Mouse (Mus musculus) left cerebral cortex, postnatal 10 days (tissue): Measurements from ENCODE around the gene Nr1h2. TPM values are rescaled to one million over a fixed set of nuclear protein-coding genes. Genes with fewer than 3 reads are reported as not detected.

Experiments used
- DNase-seq, 2 experiments: peaks; one replicate each; pipeline ENCODE4 v3.0.0; 2021 to 2022; ENCODE audit warnings: low spot score in 2 of 2, mixed read lengths in 1 of 2; ENCODE audit errors: extremely low spot score in 1 of 2
- intact Hi-C: fragments of 180-260 bp; cut with DNase I; formaldehyde crosslinking; loops from one replicate; pipeline ENCODE4 v1.15.1; 2025
- total RNA-seq, 2 experiments: library from RNA; stranded (reverse); gene quantifications; 2 replicates each; pipeline ENCODE4 v1.2.3; 2021

The Nr1h2 gene
- total RNA-seq, 2 experiments from 2014 or later = 49.6 to 53.6 TPM

- DNase-seq = no peak
- intact Hi-C loops = no loop called here
These were observed 17.8 kb downstream of the Nr1h2 start for GRCm38 (mm10) chr7:44535657-44536589.

- no peak for DNase-seq
These were observed 18.9 kb downstream of the Nr1h2 start for GRCm38 (mm10) chr7:44534656-44535441.

GRCm38 (mm10) chr7:44534242-44534641 is 19.5 kb downstream of the Nr1h2 start:
- intact Hi-C loops = no loop called here

More at GRCm38 (mm10) chr7:44534656-44535441, 18.9 kb downstream of the Nr1h2 start:
- intact Hi-C loops = no loop called here

GRCm38 (mm10) chr7:44533746-44534045 is 20.1 kb downstream of the Nr1h2 start:
- DNase-seq = no peak
- intact Hi-C loops = no loop called here

More at GRCm38 (mm10) chr7:44534242-44534641, 19.5 kb downstream of the Nr1h2 start:
- DNase-seq = no peak

- intact Hi-C loops = no loop called here
- DNase-seq = no peak
These were observed 20.6 kb downstream of the Nr1h2 start for GRCm38 (mm10) chr7:44532918-44533745.

- DNase-seq = no peak
- intact Hi-C loops = no loop called here
These were observed 21.6 kb downstream of the Nr1h2 start, which contains the start of gene Spib for GRCm38 (mm10) chr7:44531946-44532732. Gene Spib (minus strand): TSS chr7:44532071.

GRCm38 (mm10) chr7:44531207-44531606 is 22.5 kb downstream of the Nr1h2 start:
- DNase-seq = peak in 1 of 2 experiments; percentile 20
- intact Hi-C loops = no loop called here

- intact Hi-C loops = no loop called here
- no peak for DNase-seq
These were observed 23.2 kb downstream of the Nr1h2 start for GRCm38 (mm10) chr7:44530507-44530906.

- DNase-seq = peak in 1 of 2 experiments; percentile 13
- intact Hi-C loops = loop anchor here (10.0 kb wide), 1 partner anchor 115 kb away; no protein-coding TSS in a partner anchor
These were observed 24.2 kb downstream of the Nr1h2 start for GRCm38 (mm10) chr7:44529518-44529917.

GRCm38 (mm10) chr7:44527483-44528398 is 26.0 kb downstream of the Nr1h2 start:
- peak; percentile 53 to 84 for DNase-seq
- intact Hi-C loops = loop anchor here (10.0 kb wide), 1 partner anchor 117 kb away; no protein-coding TSS in a partner anchor

GRCm38 (mm10) chr7:44526414-44527154 is 27.2 kb downstream of the Nr1h2 start:
- DNase-seq = no peak
- intact Hi-C loops = loop anchor here (10.0 kb wide), 1 partner anchor 118 kb away; no protein-coding TSS in a partner anchor

- intact Hi-C loops = loop anchor here (10.0 kb wide), 1 partner anchor 120 kb away; no protein-coding TSS in a partner anchor
- peak; percentile 31 to 89 for DNase-seq
These were observed 28.5 kb downstream of the Nr1h2 start for GRCm38 (mm10) chr7:44525126-44525832.

GRCm38 (mm10) chr7:44524502-44524901 is 29.2 kb downstream of the Nr1h2 start, which contains the start of gene Mybpc2:
Gene Mybpc2 (minus strand): TSS chr7:44524656.
- DNase-seq = no peak
- intact Hi-C loops = loop anchor here (5.0 to 10.0 kb wide), 2 partner anchors 38 to 120 kb away; no protein-coding TSS in a partner anchor

- no peak for DNase-seq
- intact Hi-C loops = loop anchor here (5.0 to 10.0 kb wide), 2 partner anchors 39 to 122 kb away; no protein-coding TSS in a partner anchor
These were observed 30.7 kb downstream of the Nr1h2 start for GRCm38 (mm10) chr7:44523056-44523455.

GRCm38 (mm10) chr7:44521710-44522109 is 32.0 kb downstream of the Nr1h2 start:
- peak; percentile 29 to 75 for DNase-seq
- intact Hi-C loops = loop anchor here (5.0 to 10.0 kb wide), 2 partner anchors 41 to 123 kb away; no protein-coding TSS in a partner anchor
